Mouse (Mus musculus) liver, embryonic 11.5 days (tissue): ENCODE measurements around the gene AC134908.4. TPM values are rescaled to one million over a fixed set of nuclear protein-coding genes. Genes with fewer than 3 reads are reported as not detected.

Source experiments
- ATAC-seq: fragments of 200-750 bp; cut with Nextera tagmentation; replicated peaks from 2 replicates; pipeline ENCODE4 v1.8.0; 2017; ENCODE audit warnings: moderate number of reproducible peaks, mild to moderate bottlenecking, moderate TSS enrichment, moderate library complexity; ENCODE audit not compliant: low FRiP score
- DNase-seq: peaks from one replicate; pipeline ENCODE4 v3.0.0-alpha.2; 2017; ENCODE audit warnings: low spot score
- H3K27ac ChIP-seq: fragments of 300-500 bp; sonication (generic); 2 replicates; pipeline ENCODE4 v1.5.1; 2014; ENCODE audit warnings: mild to moderate bottlenecking, low read depth, low read length, control low read depth
- H3K27me3 ChIP-seq: fragments of 300-500 bp; sonication (generic); replicated peaks from 2 replicates; pipeline ENCODE4 v1.6.1; 2014; ENCODE audit warnings: low read length, mixed read lengths; ENCODE audit not compliant: control insufficient read depth, insufficient read depth
- H3K36me3 ChIP-seq: fragments of 300-500 bp; sonication (generic); 2 replicates; pipeline ENCODE4 v1.6.1; 2014; ENCODE audit warnings: mild to moderate bottlenecking, low read length, moderate library complexity, mixed read lengths; ENCODE audit not compliant: control insufficient read depth, insufficient read depth
- H3K4me1 ChIP-seq: fragments of 300-500 bp; sonication (generic); replicated peaks from 2 replicates; pipeline ENCODE4 v1.6.1; 2014; ENCODE audit warnings: low read length, mixed read lengths; ENCODE audit not compliant: control insufficient read depth, insufficient read depth
- H3K4me2 ChIP-seq: fragments of 300-500 bp; sonication (generic); 2 replicates; pipeline ENCODE4 v1.6.1; 2014; ENCODE audit warnings: mild to moderate bottlenecking, control low read depth, moderate library complexity
- H3K4me3 ChIP-seq: fragments of 300-500 bp; sonication (generic); 2 replicates; pipeline ENCODE4 v1.5.1; 2014; ENCODE audit warnings: low read depth, low read length, control low read depth
- H3K9ac ChIP-seq: fragments of 300-500 bp; sonication (generic); 2 replicates; pipeline ENCODE4 v1.6.1; 2014; ENCODE audit warnings: low read depth, low read length, control low read depth
- H3K9me3 ChIP-seq: fragments of 300-500 bp; sonication (generic); 2 replicates; pipeline ENCODE4 v1.6.1; 2016; ENCODE audit warnings: low read length, inconsistent platforms, mixed read lengths; ENCODE audit not compliant: control insufficient read depth
- WGBS: fragments of 180-500 bp; shearing (Covaris S2); extraction: QIAGEN DNeasy Blood & Tissue Kit; methylation state at CpG from one replicate; pipeline ENCODE4 v1.1.7; 2014; 5-methylcytosine and 5-hydroxymethylcytosine counted together
- polyA plus RNA-seq: library from polyadenylated mRNA; unstranded; fragments of >200 nt; fragmentation: Nextera tagmentation; extraction: Ambion mirVana; gene quantifications from 2 replicates; pipeline ENCODE4 v1.2.1, GENCODE M21; 2014

Gene AC134908.4
- polyA plus RNA-seq, 1 experiment from 2014 or later, result not detected

DNA sequence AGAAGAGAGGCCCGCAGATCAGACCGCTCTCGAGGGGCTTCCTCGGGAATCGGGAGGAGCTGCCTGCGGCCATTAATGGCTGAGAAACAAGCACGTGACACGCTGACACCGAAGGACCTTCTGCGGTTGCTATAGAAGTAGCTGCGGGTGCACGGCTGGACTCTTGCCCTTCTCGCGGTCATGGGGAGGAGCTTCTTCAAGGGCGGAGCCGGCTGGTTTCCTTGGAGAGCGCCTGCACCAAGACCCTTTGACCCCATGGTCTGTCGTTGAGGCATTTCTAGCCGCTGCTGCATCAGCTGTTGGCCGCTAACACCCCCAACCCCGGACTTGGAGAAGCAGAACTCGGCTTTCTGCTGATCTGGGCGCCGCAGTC is 37.8 kb upstream of the AC134908.4 start, which contains the start of gene Stub1:
Gene Stub1 (minus strand): TSS at position 114 of the 373 bp plus-strand sequence.
- Histone ChIP-seq H3K9ac (peak within 1 kb of the TSS; percentile 88), H3K9me3 (no peaks in the 10 kb centered on the region), H3K4me1 (peaks cover 64% of the 10 kb centered on the region), H3K4me3 (peak within 1 kb of the TSS; percentile 85), H3K27ac (peak within 1 kb of the TSS; percentile 97), H3K4me2 (peak within 1 kb of the TSS; percentile 99), H3K27me3 (no peaks in the 10 kb centered on the region), H3K36me3 (peaks cover 32% of the 10 kb centered on the region)
- WGBS, result under 1% methylated on average over 24 of the region's 24 CpGs
- ATAC-seq (peak; percentile 50), DNase-seq (no peak)

- under 1% methylated on average over 77 of the region's 77 CpGs for WGBS
- H3K4me1 ChIP-seq, result peaks cover 62% of the 10 kb centered on the region
- peak; percentile 90 for ATAC-seq
These were observed 37.2 kb upstream of the AC134908.4 start for GRCm38 (mm10) chr17:25832436-25833290.

DNA sequence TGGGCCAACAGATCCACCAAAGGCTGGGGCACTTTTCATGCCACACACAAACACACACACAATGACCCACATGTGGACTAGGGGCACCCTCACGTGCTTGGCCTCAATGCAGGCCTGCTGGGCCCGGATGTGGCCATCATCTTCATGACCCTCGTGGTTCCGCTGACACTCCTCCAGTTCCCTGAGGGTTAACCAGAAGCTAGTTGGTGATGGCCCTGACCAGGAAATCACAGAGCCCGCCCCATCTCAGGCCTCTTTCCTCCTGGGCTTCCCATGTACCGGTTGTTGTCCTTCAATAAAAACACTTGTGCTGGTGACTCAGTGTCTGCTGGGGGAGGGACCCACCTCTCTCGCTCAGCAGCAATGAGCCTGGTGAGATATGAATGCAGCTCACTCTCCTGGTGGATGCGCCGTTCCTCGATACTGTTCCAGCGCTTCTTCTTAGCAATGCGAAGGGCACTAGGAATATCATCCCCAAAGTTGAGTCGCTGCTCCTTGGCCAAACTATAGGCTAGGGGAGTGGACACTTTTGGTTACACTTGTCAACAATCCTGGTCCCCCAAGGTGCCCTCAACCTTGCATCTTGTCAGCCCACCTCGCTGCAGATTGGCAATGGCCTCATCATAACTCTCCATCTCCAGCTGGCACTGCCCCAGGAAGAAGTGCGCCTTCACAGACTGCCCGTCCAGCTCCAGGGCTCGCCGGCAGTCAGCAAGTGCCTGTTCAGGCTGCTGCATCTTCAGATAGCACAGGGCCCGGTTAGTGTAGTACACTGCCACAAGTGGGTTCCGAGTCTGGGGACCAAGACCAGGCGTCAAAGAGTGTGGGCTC is 36.2 kb upstream of the AC134908.4 start:
- Histone ChIP-seq H3K9ac (peak overlapping the region; percentile 88), H3K36me3 (peaks cover 44% of the 10 kb centered on the region), H3K4me1 (peaks cover 53% of the 10 kb centered on the region), H3K4me2 (peak overlapping the region; percentile 99), H3K27ac (peak overlapping the region; percentile 97), H3K4me3 (peak overlapping the region; percentile 85), H3K9me3 (no peaks in the 10 kb centered on the region), H3K27me3 (no peaks in the 10 kb centered on the region)
- no peak for ATAC-seq
- WGBS, result 50% methylated on average over 21 of the region's 21 CpGs
- no peak for DNase-seq

More at GRCm38 (mm10) chr17:25832436-25833290, 37.2 kb upstream of the AC134908.4 start:
- Histone ChIP-seq H3K9ac (peak overlapping the region; percentile 88), H3K36me3 (peaks cover 35% of the 10 kb centered on the region), H3K9me3 (no peaks in the 10 kb centered on the region), H3K27me3 (no peaks in the 10 kb centered on the region), H3K4me2 (peak overlapping the region; percentile 99), H3K27ac (peak overlapping the region; percentile 97), H3K4me3 (peak overlapping the region; percentile 85)
- DNase-seq, result peak; percentile 99

DNA sequence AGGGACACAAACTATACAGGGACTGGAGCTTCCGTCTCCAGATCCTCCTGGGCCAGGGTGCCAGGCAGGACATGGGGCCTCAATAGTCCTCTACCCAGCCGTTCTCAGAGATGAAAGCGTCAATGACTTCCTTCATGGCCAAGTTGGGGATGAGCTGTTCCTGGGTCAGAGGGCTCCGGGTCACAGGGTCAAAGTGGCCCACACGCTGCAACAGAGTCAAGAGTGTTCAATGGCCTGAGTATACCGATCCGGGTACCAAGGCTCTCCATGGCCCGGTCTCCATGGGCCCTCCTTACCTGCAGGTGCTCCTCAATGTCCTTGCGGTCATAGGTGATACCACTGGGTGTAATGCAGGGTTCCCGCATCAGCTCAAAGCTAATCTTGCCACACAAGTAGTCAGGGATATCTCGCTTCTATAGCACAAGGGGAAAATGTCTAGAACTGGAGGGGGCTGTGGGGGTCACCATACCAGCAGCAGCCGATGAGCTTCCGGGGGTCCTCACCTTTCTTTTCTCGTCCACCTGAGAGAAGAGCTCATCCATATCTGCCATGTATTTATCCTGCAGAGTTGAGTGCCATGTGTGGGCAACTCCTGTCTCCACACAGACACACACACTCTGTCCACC is 35.5 kb upstream of the AC134908.4 start:
- H3K9ac ChIP-seq, result peak overlapping the region; percentile 88
- DNase-seq, result no peak
- H3K4me3 ChIP-seq, result peak overlapping the region; percentile 85
- H3K4me1 ChIP-seq, result peaks cover 45% of the 10 kb centered on the region
- H3K27me3 ChIP-seq, result no peaks in the 10 kb centered on the region
- no peak overlapping the region for H3K27ac ChIP-seq
- H3K36me3 ChIP-seq, result peaks cover 49% of the 10 kb centered on the region
- no peak for ATAC-seq
- peak overlapping the region; percentile 99 for H3K4me2 ChIP-seq
- WGBS, result 85% methylated on average over 14 of the region's 14 CpGs
- no peaks in the 10 kb centered on the region for H3K9me3 ChIP-seq

DNA sequence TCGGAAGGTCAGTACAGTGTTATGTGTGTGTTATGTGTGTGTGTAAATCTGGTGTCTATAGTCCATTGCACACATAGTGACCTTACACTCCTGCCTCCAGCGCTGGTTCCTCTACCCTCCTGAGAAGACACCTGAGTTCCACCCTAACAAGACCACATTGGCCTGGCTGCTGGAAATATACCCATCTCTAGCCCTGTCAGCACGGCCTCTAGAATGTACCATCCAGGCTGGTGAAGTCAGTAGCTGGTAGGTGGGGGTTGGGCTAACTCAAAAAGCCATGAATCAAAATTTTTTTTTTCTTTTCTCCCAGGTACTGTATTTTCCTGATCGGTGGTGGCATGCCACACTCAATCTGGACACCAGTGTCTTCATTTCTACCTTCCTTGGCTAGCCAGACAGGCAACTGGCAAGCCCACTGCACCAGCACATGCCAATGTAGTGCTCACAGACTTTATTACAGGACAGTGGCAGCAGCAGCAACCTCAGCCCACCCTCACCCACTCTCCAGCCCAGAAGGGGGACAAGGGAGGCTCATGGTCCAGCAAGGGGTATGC is 34.8 kb upstream of the AC134908.4 start:
- H3K4me3 ChIP-seq, result peak overlapping the region; percentile 65
- peak overlapping the region; percentile 99 for H3K4me2 ChIP-seq
- WGBS, result 76% methylated on average over 4 of the region's 4 CpGs
- no peaks in the 10 kb centered on the region for H3K27me3 ChIP-seq
- DNase-seq, result no peak
- H3K9ac ChIP-seq, result peak overlapping the region; percentile 20; the same call in 1 of the 2 replicates
- H3K27ac ChIP-seq, result peak overlapping the region; percentile 82; the same call in 1 of the 2 replicates
- ATAC-seq, result no peak
- peaks cover 48% of the 10 kb centered on the region for H3K4me1 ChIP-seq
- H3K9me3 ChIP-seq, result no peaks in the 10 kb centered on the region
- peaks cover 47% of the 10 kb centered on the region for H3K36me3 ChIP-seq

GRCm38 (mm10) chr17:25829558-25830017 is 34.1 kb upstream of the AC134908.4 start:
- no peaks in the 10 kb centered on the region for H3K9me3 ChIP-seq
- no peak for ATAC-seq
- DNase-seq, result no peak
- H3K4me1 ChIP-seq, result peaks cover 50% of the 10 kb centered on the region
- H3K4me2 ChIP-seq, result peak overlapping the region; percentile 99
- peak overlapping the region; percentile 77 for H3K9ac ChIP-seq
- H3K27ac ChIP-seq, result peak overlapping the region; percentile 82
- 36% methylated on average over 8 of the region's 8 CpGs for WGBS
- H3K36me3 ChIP-seq, result peaks cover 42% of the 10 kb centered on the region
- H3K4me3 ChIP-seq, result peak overlapping the region; percentile 65
- no peaks in the 10 kb centered on the region for H3K27me3 ChIP-seq

GRCm38 (mm10) chr17:25828712-25829557 is 33.5 kb upstream of the AC134908.4 start, which contains the start of gene Jmjd8:
Gene Jmjd8, plus strand, starts transcription at chr17:25828867.
- peaks cover 42% of the 10 kb centered on the region for H3K36me3 ChIP-seq
- H3K4me1 ChIP-seq, result peaks cover 50% of the 10 kb centered on the region
- peak within 1 kb of the TSS; percentile 99 for H3K4me2 ChIP-seq

More at GRCm38 (mm10) chr17:25828712-25829557, 33.5 kb upstream of the AC134908.4 start, which contains the start of gene Jmjd8:
- peak within 1 kb of the TSS; percentile 82 for H3K27ac ChIP-seq
- no peaks in the 10 kb centered on the region for H3K9me3 ChIP-seq
- ATAC-seq (peak; percentile 37; the same call in 1 of the 2 replicates), DNase-seq (peak; percentile 87)
- H3K9ac ChIP-seq, result peak within 1 kb of the TSS; percentile 77
- H3K27me3 ChIP-seq, result no peaks in the 10 kb centered on the region
- H3K4me3 ChIP-seq, result peak within 1 kb of the TSS; percentile 65
- WGBS, result 1% methylated on average over 32 of the region's 32 CpGs
